Mouse (Mus musculus) stomach, postnatal 0 days (tissue): ENCODE data around the gene Xrcc5.

ENCODE experiments used
- CTCF ChIP-seq: IDR thresholded peaks from 2 replicates; pipeline ENCODE4 v1.5.1; 2016; ENCODE audit warnings: antibody characterized with exemption, low read depth, mild to moderate bottlenecking, moderate library complexity
- EP300 ChIP-seq: optimal IDR thresholded peaks from 2 replicates; pipeline ENCODE3; 2016; ENCODE audit warnings: antibody characterized with exemption

- TF ChIP-seq CTCF (no peak), EP300 (no peak)
Observed at GRCm38 (mm10) chr1:72400616-72401015, 93.4 kb downstream of the Xrcc5 start.
